Mouse (Mus musculus): ENCODE measurements at regions not wholly inside any gene's neighbourhood (a gene's known extent, or its start where the extent isn't known, plus 50 kb on each side); places are given as distances from the start of the nearest gene placed in this dataset.

DNA sequence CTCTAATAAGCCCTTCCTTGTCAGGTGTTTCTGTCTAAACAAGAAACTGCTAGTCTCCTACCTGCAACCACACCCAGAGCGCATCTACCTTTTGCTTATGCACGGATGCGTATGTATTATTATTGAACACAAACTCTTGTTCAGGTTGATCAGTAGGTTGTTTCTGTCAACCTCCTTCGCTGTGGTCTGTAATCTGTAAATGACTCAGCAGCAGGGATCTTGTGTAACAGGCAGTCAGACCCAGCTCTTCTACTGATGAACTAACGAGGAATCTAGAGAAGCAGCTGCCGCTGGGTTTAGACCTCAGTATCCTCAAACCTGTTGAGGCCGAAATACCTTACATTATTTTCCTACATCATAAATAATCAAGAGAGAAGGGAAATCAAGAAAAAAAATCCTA is 220.4 kb downstream of the Btg1 start:
- no peak for TF ChIP-seq POLR2A (IDR thresholded peaks at IDR 0.05; ENCODE audit: borderline replicate concordance, insufficient read depth, low read length)
- no peak for TF ChIP-seq CTCF (IDR thresholded peaks at IDR 0.05; ENCODE audit: borderline replicate concordance, insufficient read depth, low read depth, low read length)
